Comparison of ENCODE assay signal across 7 mouse cellular contexts in the genomic region with DNA sequence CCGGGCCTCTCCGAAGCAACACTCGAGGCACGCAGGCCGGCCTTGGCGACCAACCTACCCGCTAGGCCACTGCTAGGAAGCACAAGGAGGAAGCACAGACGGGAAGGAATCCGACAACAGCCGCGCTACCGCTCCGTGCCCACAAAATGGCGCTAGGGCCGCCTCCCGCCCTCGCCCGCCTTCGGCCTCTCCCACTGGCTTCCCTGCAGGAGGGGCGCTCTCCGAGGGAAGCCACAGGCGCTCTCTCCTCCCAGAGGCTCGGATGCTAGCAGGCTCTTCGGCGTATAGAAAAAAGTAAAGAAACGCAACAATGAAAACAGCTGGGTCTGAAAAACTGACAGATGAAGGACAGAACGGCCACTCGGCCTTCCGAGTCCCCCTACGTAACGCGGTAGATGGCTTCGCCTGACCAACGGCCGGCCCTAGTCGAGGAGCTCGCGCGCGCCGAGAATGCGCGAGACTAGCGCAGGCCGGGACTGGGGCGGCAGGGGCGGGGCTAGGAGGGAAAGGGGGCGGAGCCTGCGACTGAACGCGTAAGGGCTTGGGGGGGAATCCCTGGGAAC. TPM values are rescaled to one million over a fixed set of nuclear protein-coding genes. Genes with fewer than 3 reads are reported as not detected.
A peak's percentile ranks its signal among the peaks of the same experiment; 100 is the strongest.
DNase-seq lines count a peak whose midpoint lies in the region; ATAC-seq and TF ChIP-seq lines count a peak whose summit lies in the region.

A gene (minus strand): TSS at position 397 of the 563 bp plus-strand sequence.

- H3K4me3 ChIP-seq in intestine, postnatal 0 days (ENCODE audit: low read depth, low read length), result peak within 1 kb of the TSS; percentile 97
- peak within 1 kb of the TSS; percentile 96 for H3K4me3 ChIP-seq in midbrain, embryonic 12.5 days
- peak within 1 kb of the TSS; percentile 88 for H3K4me3 ChIP-seq in small intestine, adult 2 months (ENCODE audit: low read depth, low read length)

- peaks cover 24% of the 10 kb centered on the region for H3K36me3 ChIP-seq in intestine, postnatal 0 days (ENCODE audit: control insufficient read depth, insufficient read depth)
- H3K36me3 ChIP-seq in midbrain, embryonic 12.5 days, result peaks cover 33% of the 10 kb centered on the region
- H3K36me3 ChIP-seq in small intestine, adult 2 months (ENCODE audit: control insufficient read depth, insufficient read depth, low read length), result peaks cover 29% of the 10 kb centered on the region

- under 1% methylated on average over 51 of the region's 51 CpGs for WGBS in intestine, postnatal 0 days
- WGBS in midbrain, embryonic 12.5 days, result under 1% methylated on average over 51 of the region's 51 CpGs
- under 1% methylated on average over 51 of the region's 51 CpGs for WGBS in small intestine, adult 2 months

- H3K27ac ChIP-seq in intestine, postnatal 0 days (ENCODE audit: low read depth, low read length), result peak within 1 kb of the TSS; percentile 99
- peak within 1 kb of the TSS; percentile 91 for H3K27ac ChIP-seq in midbrain, embryonic 12.5 days (replicated peaks)
- H3K27ac ChIP-seq in small intestine, adult 2 months (ENCODE audit: insufficient read depth, low read depth, low read length), result peak within 1 kb of the TSS; percentile 93

- peak within 1 kb of the TSS; percentile 99 for H3K9ac ChIP-seq in intestine, postnatal 0 days (ENCODE audit: low read depth, low read length)
- peak within 1 kb of the TSS; percentile 99 for H3K9ac ChIP-seq in midbrain, embryonic 12.5 days (replicated peaks)

- no peaks in the 10 kb centered on the region for H3K4me1 ChIP-seq in intestine, postnatal 0 days (replicated peaks; ENCODE audit: control insufficient read depth, insufficient read depth, low read length)
- peaks cover 20% of the 10 kb centered on the region; the same call in 1 of the 2 replicates for H3K4me1 ChIP-seq in midbrain, embryonic 12.5 days
- peaks cover 10% of the 10 kb centered on the region; the same call in 1 of the 2 replicates for H3K4me1 ChIP-seq in small intestine, adult 2 months (ENCODE audit: control insufficient read depth, insufficient read depth, insufficient read length, low read length)

- peak; percentile 87 for TF ChIP-seq POLR2A in small intestine, adult 2 months (IDR thresholded peaks at IDR 0.05; ENCODE audit: low read depth, low read length)

- TF ChIP-seq CTCF in intestine, postnatal 0 days (IDR thresholded peaks at IDR 0.05; ENCODE audit: low read depth), result no peak; the same call in 1 of the 2 replicates
- no peak for TF ChIP-seq CTCF in small intestine, adult 2 months (IDR thresholded peaks at IDR 0.05; ENCODE audit: extremely low read depth, insufficient read length, insufficient replicate concordance, low read depth, low read length)

- H3K9me3 ChIP-seq in intestine, postnatal 0 days (ENCODE audit: control insufficient read depth), result no peaks in the 10 kb centered on the region
- no peaks in the 10 kb centered on the region for H3K9me3 ChIP-seq in midbrain, embryonic 12.5 days

- H3K27me3 ChIP-seq in intestine, postnatal 0 days (replicated peaks; ENCODE audit: control insufficient read depth, insufficient read depth, low read length), result no peaks in the 10 kb centered on the region
- no peaks in the 10 kb centered on the region for H3K27me3 ChIP-seq in midbrain, embryonic 12.5 days
- H3K27me3 ChIP-seq in small intestine, adult 2 months (ENCODE audit: control insufficient read depth, insufficient read depth, low read length), result no peaks in the 10 kb centered on the region

- intact Hi-C loops in left cerebral cortex, postnatal 4 days (cut with DNase I), result no loop called here

- ATAC-seq in intestine, postnatal 0 days, result peak; percentile 97
- ATAC-seq in midbrain, embryonic 12.5 days (ENCODE audit: low FRiP score, low read depth), result peak; percentile 96

- H3K4me2 ChIP-seq in intestine, postnatal 0 days (replicated peaks; ENCODE audit: low read depth), result peak within 1 kb of the TSS; percentile 72
- peak within 1 kb of the TSS; percentile 92 for H3K4me2 ChIP-seq in midbrain, embryonic 12.5 days (replicated peaks)

- peak; percentile 92 for DNase-seq in adrenal gland, adult 8-10 months
- peak; percentile 97 for DNase-seq in embryo, embryonic 9.5 days (ENCODE audit: extremely low spot score)
- no peak for DNase-seq in gonadal fat pad, adult 2 months (ENCODE audit: low read depth)
- DNase-seq in left cerebral cortex, postnatal 4 days, result peak; percentile 99

RNA-seq across cellular contexts. Expression of the gene that starts here (rescaled TPM):
- 100 to 1,000 TPM; 216 to 285 (median 243) TPM for total RNA-seq in adrenal gland, adult 8-10 months (2022)
- 111 and 119 TPM in 2 replicates for polyA plus RNA-seq in gonadal fat pad, adult 2 months (2012; rRNA removed)
- 113 and 124 TPM in 2 replicates for polyA plus RNA-seq in intestine, postnatal 0 days (2015; fragmentation: Nextera tagmentation; extraction: Ambion mirVana)
- total RNA-seq in left cerebral cortex, postnatal 4 days (2021), result 100 to 1,000 TPM; 263 to 324 TPM
- 380 and 385 TPM in 2 replicates for polyA plus RNA-seq in midbrain, embryonic 12.5 days (2016; fragmentation: Nextera tagmentation; extraction: Ambion mirVana)
- polyA plus RNA-seq in small intestine, adult 2 months (2012; rRNA removed), result 6.7 and 7.7 TPM in 2 replicates

Comparison
In these comparisons a context has a peak if more than half of its experiments do, and no peak if none do; other contexts are left out.
1. RNA of the gene that starts here (polyA plus RNA-seq): 380 to 385 TPM in midbrain, embryonic 12.5 days, 113 to 124 TPM in intestine, postnatal 0 days and 111 to 119 TPM in gonadal fat pad, adult 2 months; 6.7 to 7.7 TPM in small intestine, adult 2 months; every median in the first group is over 10 times any median in the second.
2. Peak in every context shown above with its lines, with median percentiles within 50 percentile points of each other: H3K27ac ChIP-seq and H3K4me3 ChIP-seq.